Mouse (Mus musculus): ENCODE results near the gene Dcaf6.

Gene Dcaf6

GRCm38 (mm10) chr1:165280741-165281140, 179.5 kb downstream of the Dcaf6 start:
- in situ Hi-C loops (cut with MboI, MseI) = no loop called here

Measured in T-helper 17 cell (primary cell).